Mouse (Mus musculus): ENCODE measurements around the gene Slc25a21. TPM values are rescaled to one million over a fixed set of nuclear protein-coding genes. Genes with fewer than 3 reads are reported as not detected.

The Slc25a21 gene
- polyA plus RNA-seq, 1 experiment: 1.3 TPM

DNA sequence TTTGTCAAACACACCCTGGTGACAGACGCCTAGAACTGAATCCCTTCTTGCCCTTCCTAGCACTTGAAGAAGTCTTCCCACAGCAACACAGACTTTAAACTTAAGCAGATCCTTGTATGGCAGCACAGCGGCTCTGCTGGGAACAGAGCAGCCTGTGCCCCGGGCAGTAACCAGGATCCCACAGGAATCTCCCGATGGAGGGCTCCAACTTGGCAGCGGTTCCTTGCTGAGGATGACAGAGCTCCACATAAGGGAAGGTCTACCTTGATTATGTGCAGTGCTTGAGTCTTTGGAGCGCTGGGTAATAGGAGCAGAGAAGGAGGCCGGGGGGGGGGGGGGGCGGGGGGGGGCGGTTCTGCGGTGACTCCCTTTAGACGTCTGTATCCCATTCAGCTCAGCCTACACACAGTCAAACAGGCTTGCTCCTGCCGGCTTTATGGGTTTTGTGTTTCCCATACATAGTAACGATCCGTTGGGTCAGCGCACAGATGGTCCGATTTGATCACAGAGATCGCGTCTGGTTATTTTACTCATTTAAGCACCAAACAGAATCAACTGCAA lies 215.1 kb downstream of the Slc25a21 start:
- 88% methylated on average over 17 of the region's 18 CpGs for WGBS
- TF ChIP-seq CTCF (IDR thresholded peaks at IDR 0.05; ENCODE audit: extremely low read depth, insufficient read depth, insufficient read length, insufficient replicate concordance) (no peak), POLR2A (IDR thresholded peaks at IDR 0.05; ENCODE audit: low read depth, low read length) (no peak)
- H3K27ac ChIP-seq (ENCODE audit: insufficient read depth, low read length): no peak overlapping the region
- H3K4me3 ChIP-seq (ENCODE audit: extremely low read depth, insufficient read depth, insufficient read length): no peak overlapping the region
- no peaks in the 10 kb centered on the region for H3K36me3 ChIP-seq (ENCODE audit: control insufficient read depth, insufficient read depth, low read length)
- DNase-seq (ENCODE audit: low read depth in 1 of 2, low spot score in 2 of 2): no peak
- H3K4me1 ChIP-seq (ENCODE audit: control insufficient read depth, insufficient read depth, insufficient read length): no peaks in the 10 kb centered on the region
- H3K27me3 ChIP-seq (ENCODE audit: control insufficient read depth, insufficient read depth, low read length): no peaks in the 10 kb centered on the region

DNA sequence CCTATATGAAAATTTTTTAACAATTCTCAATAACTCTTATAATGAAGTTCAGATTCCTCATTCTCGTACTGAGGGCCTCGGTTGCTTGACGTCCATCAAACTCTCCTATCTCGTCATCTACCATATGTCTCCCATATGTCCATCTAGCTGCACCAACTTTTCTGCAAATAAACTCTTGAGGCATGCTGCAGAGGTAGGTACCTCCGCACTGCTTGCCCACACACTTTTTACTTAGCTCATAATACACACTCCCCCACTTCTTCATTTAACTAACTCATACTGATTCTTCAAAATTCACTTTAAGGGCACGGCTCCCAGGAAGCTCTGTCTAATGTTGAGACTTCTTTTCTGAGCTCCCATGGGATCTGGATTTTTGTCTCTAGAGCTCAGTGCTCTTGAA lies 222.0 kb downstream of the Slc25a21 start:
- WGBS: 94% methylated on average over 6 of the region's 6 CpGs

GRCm38 (mm10) chr12:56963236-56963635 lies 234.0 kb downstream of the Slc25a21 start:
- no peaks in the 10 kb centered on the region for H3K36me3 ChIP-seq (ENCODE audit: control insufficient read depth, insufficient read depth, low read length)
- no peak for DNase-seq (ENCODE audit: low read depth in 1 of 2, low spot score in 2 of 2)
- no peaks in the 10 kb centered on the region for H3K4me1 ChIP-seq (ENCODE audit: control insufficient read depth, insufficient read depth, insufficient read length)
- WGBS: 68% methylated on average over 4 of the region's 4 CpGs
- no peaks in the 10 kb centered on the region for H3K27me3 ChIP-seq (ENCODE audit: control insufficient read depth, insufficient read depth, low read length)
- no peak overlapping the region for H3K27ac ChIP-seq (ENCODE audit: insufficient read depth, low read length)
- TF ChIP-seq CTCF (IDR thresholded peaks at IDR 0.05; ENCODE audit: extremely low read depth, insufficient read depth, insufficient read length, insufficient replicate concordance): no peak
- no peak for TF ChIP-seq POLR2A (IDR thresholded peaks at IDR 0.05; ENCODE audit: low read depth, low read length)
- H3K4me3 ChIP-seq (ENCODE audit: extremely low read depth, insufficient read depth, insufficient read length): no peak overlapping the region

More for the DNA sequence above, 222.0 kb downstream of the Slc25a21 start:
- DNase-seq (ENCODE audit: low read depth in 1 of 2, low spot score in 2 of 2): no peak
- Histone ChIP-seq H3K27ac (ENCODE audit: insufficient read depth, low read length) (no peak overlapping the region), H3K27me3 (ENCODE audit: control insufficient read depth, insufficient read depth, low read length) (no peaks in the 10 kb centered on the region), H3K36me3 (ENCODE audit: control insufficient read depth, insufficient read depth, low read length) (no peaks in the 10 kb centered on the region), H3K4me1 (ENCODE audit: control insufficient read depth, insufficient read depth, insufficient read length) (no peaks in the 10 kb centered on the region), H3K4me3 (ENCODE audit: extremely low read depth, insufficient read depth, insufficient read length) (no peak overlapping the region)
- TF ChIP-seq CTCF (IDR thresholded peaks at IDR 0.05; ENCODE audit: extremely low read depth, insufficient read depth, insufficient read length, insufficient replicate concordance) (no peak), POLR2A (IDR thresholded peaks at IDR 0.05; ENCODE audit: low read depth, low read length) (no peak)

DNA sequence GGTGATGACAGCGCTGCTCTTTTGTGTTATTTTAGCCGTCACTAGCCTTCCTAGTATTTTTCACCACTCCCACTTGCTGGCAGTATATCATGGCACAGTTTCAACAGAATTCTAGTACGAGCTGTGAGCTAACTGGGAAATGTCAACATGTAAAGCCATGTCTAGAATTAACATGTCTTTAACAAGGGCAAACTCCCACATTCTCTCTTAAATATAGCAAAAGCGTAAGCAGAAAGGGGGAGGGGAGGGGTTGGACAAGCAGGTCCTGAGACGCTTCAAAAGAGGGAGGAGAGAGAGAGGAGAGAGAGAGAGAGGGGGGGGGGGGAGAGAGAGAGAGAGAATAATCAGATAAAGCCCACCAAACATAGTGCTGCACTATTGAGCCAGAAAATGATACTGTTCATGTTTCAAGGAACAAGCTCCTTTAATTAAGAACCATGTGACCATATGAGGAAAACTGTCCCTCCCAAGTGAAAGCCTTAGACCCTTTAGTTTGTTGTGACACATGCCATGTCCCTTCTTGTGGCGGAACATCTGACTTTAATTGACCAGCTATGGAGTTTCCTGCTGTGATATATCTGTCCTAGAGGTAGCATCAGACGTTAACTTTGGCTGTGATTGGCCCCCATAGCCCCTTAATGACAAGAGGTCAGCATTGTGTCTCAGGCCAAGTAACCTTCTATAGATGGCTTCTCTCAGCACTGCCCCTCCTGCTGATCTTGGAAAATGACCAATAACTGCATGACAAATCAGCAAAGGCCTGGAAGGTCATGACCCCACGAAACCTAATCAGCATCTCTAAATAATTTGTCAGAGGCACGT lies 237.8 kb downstream of the Slc25a21 start:
- WGBS: 71% methylated on average over 9 of the region's 9 CpGs
- Histone ChIP-seq H3K27ac (ENCODE audit: insufficient read depth, low read length) (no peak overlapping the region), H3K36me3 (ENCODE audit: control insufficient read depth, insufficient read depth, low read length) (no peaks in the 10 kb centered on the region), H3K4me1 (ENCODE audit: control insufficient read depth, insufficient read depth, insufficient read length) (no peaks in the 10 kb centered on the region), H3K27me3 (ENCODE audit: control insufficient read depth, insufficient read depth, low read length) (no peaks in the 10 kb centered on the region), H3K4me3 (ENCODE audit: extremely low read depth, insufficient read depth, insufficient read length) (no peak overlapping the region)
- no peak for DNase-seq (ENCODE audit: low read depth in 1 of 2, low spot score in 2 of 2)
- no peak for TF ChIP-seq POLR2A (IDR thresholded peaks at IDR 0.05; ENCODE audit: low read depth, low read length)
- TF ChIP-seq CTCF (IDR thresholded peaks at IDR 0.05; ENCODE audit: extremely low read depth, insufficient read depth, insufficient read length, insufficient replicate concordance): no peak

DNA sequence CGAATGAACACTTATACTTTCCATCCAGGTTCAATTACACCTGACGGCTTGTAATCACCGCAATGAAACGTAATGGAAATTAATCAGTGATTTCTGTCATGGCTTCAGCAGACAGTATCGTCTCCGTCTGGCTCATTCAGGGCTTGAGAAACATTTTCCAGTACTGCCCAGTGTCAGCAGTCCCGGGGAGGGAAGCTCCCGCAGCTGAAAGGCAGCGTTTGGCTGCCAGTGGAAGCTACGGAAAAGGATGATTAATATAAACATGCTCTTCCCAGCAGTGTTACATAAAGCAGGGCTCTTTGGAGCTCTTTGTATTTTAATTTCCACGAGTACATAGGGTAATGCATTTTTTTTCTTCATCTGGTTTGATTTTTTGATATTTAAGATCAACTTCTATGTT lies 239.0 kb downstream of the Slc25a21 start:
- no peaks in the 10 kb centered on the region for H3K27me3 ChIP-seq (ENCODE audit: control insufficient read depth, insufficient read depth, low read length)
- no peak overlapping the region for H3K27ac ChIP-seq (ENCODE audit: insufficient read depth, low read length)
- TF ChIP-seq POLR2A (IDR thresholded peaks at IDR 0.05; ENCODE audit: low read depth, low read length) (no peak), CTCF (IDR thresholded peaks at IDR 0.05; ENCODE audit: extremely low read depth, insufficient read depth, insufficient read length, insufficient replicate concordance) (no peak)
- H3K36me3 ChIP-seq (ENCODE audit: control insufficient read depth, insufficient read depth, low read length): no peaks in the 10 kb centered on the region
- 78% methylated on average over 11 of the region's 11 CpGs for WGBS
- DNase-seq (ENCODE audit: low read depth in 1 of 2, low spot score in 2 of 2): no peak
- no peak overlapping the region for H3K4me3 ChIP-seq (ENCODE audit: extremely low read depth, insufficient read depth, insufficient read length)
- H3K4me1 ChIP-seq (ENCODE audit: control insufficient read depth, insufficient read depth, insufficient read length): no peaks in the 10 kb centered on the region

- H3K4me3 ChIP-seq (ENCODE audit: extremely low read depth, insufficient read depth, insufficient read length): no peak overlapping the region
- no peak for TF ChIP-seq CTCF (IDR thresholded peaks at IDR 0.05; ENCODE audit: extremely low read depth, insufficient read depth, insufficient read length, insufficient replicate concordance)
- TF ChIP-seq POLR2A (IDR thresholded peaks at IDR 0.05; ENCODE audit: low read depth, low read length): no peak
- H3K36me3 ChIP-seq (ENCODE audit: control insufficient read depth, insufficient read depth, low read length): no peaks in the 10 kb centered on the region
- no peaks in the 10 kb centered on the region for H3K4me1 ChIP-seq (ENCODE audit: control insufficient read depth, insufficient read depth, insufficient read length)
- H3K27ac ChIP-seq (ENCODE audit: insufficient read depth, low read length): no peak overlapping the region
- WGBS: 69% methylated on average over 11 of the region's 11 CpGs
- H3K27me3 ChIP-seq (ENCODE audit: control insufficient read depth, insufficient read depth, low read length): no peaks in the 10 kb centered on the region
- no peak for DNase-seq (ENCODE audit: low read depth in 1 of 2, low spot score in 2 of 2)
Measured at GRCm38 (mm10) chr12:56951749-56952657, 245.3 kb downstream of the Slc25a21 start.

All from spleen, adult 2 months (tissue).